Mouse (Mus musculus) heart, adult 2 months (tissue): ENCODE results near the gene Dgke.

ENCODE experiments used
- CTCF ChIP-seq: fragments of 200-600 bp; IDR thresholded peaks from 2 replicates; pipeline ENCODE4 v1.8.1; 2022; ENCODE audit warnings: antibody characterized with exemption, mild to moderate bottlenecking, moderate library complexity
- POLR2A ChIP-seq: fragments of 200-500 bp; IDR thresholded peaks from 2 replicates; pipeline ENCODE4 v1.6.1; 2011; ENCODE audit warnings: mild to moderate bottlenecking, low read depth, low read length, control low read depth; ENCODE audit not compliant: insufficient read depth

GRCm38 (mm10) chr11:89035552-89035951 lies 31.1 kb downstream of the Dgke start:
- TF ChIP-seq POLR2A (no peak), CTCF (no peak)
